In the genomic region with DNA sequence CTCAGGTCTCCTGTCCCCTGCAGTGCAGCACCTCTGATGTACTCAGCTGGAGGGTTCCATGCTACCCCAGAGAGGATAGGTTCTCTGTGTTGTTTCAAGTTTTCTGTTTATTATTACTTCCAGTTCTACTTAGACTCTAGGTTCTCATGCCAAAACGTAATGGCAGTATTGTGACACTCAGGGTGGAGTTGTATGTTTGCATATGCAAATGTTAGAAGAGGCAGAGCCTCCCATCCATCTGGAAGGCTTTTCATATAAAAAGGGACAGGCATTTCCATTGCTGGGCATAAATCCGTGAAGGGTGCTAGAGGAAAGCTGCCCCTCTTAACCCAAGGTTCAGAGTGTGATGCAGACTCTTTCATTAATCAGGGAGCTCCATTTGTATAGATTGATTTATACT, we compare ENCODE assay signal across 27 mouse cellular contexts.
A peak's percentile ranks its signal among the peaks of the same experiment; 100 is the strongest.
DNase-seq lines count a peak whose midpoint lies in the region; ATAC-seq lines count a peak whose summit lies in the region.
"Had no signal": no experiment of that assay in that cellular context is flagged by ENCODE, and none has a peak within 500 bp of the region (broad histone marks: within the 10 kb centered on the region; RNA-seq: fewer than 3 reads in every experiment).

No protein-coding gene starts in this region.

- H3K4me2 ChIP-seq in forebrain, embryonic 15.5 days (replicated peaks) = no peak overlapping the region
- no peak overlapping the region for H3K4me2 ChIP-seq in midbrain, embryonic 11.5 days
- H3K4me2 ChIP-seq: heart, embryonic 12.5 days; heart, embryonic 15.5 days; hindbrain, embryonic 13.5 days; intestine, embryonic 15.5 days had no signal

- ATAC-seq in frontal cortex, adult (ENCODE audit: low TSS enrichment) = peak; percentile 51
- peak; percentile 57; the same call in 1 of the 2 replicates for ATAC-seq in forebrain, embryonic 15.5 days (replicated peaks)
- no peak for ATAC-seq in midbrain, embryonic 11.5 days (ENCODE audit: low FRiP score)
- ATAC-seq: CD4-positive, CD25-positive, alpha-beta regulatory T cell, adult 4 months; hindbrain, embryonic 16.5 days; intestine, embryonic 15.5 days had no signal

- no peak overlapping the region for H3K4me3 ChIP-seq in forebrain, embryonic 15.5 days
- H3K4me3 ChIP-seq in midbrain, embryonic 11.5 days (ENCODE audit: low read depth, low read length) = no peak overlapping the region
- H3K4me3 ChIP-seq: gastrocnemius, adult 2 months; heart, embryonic 12.5 days; heart, embryonic 15.5 days; hindbrain, embryonic 10.5 days; hindbrain, embryonic 13.5 days; intestine, embryonic 15.5 days had no signal

- no peak for DNase-seq in frontal cortex, adult 2 months (ENCODE audit: extremely low spot score in 1 of 2, low spot score in 1 of 2)
- DNase-seq in R1 (ENCODE audit: low read depth, low spot score) (peak; percentile 11), ZHBTc4 (ENCODE audit: low read depth, low spot score) (peak; percentile 11), MN1 (ENCODE audit: low spot score) (no peak)
- no peak for DNase-seq in kidney, adult 11 months
- no peak for DNase-seq in midbrain, embryonic 11.5 days (ENCODE audit: low spot score, missing footprints)
- DNase-seq: adrenal gland, adult 2 months; adrenal gland, postnatal 14 days; cerebellum, adult 11-12 months; cerebellum, adult 8-10 months; cerebellum, postnatal 10 days; cerebellum, postnatal 36 days; gastrocnemius, adult 2 months; gastrocnemius, postnatal 14 days; heart, adult 18-20 months; heart, postnatal 10 days; heart, postnatal 36 days; kidney, adult 2 months had no signal

- no peaks in the 10 kb centered on the region for H3K9me3 ChIP-seq in forebrain, embryonic 15.5 days
- no peaks in the 10 kb centered on the region for H3K9me3 ChIP-seq in midbrain, embryonic 11.5 days (ENCODE audit: control insufficient read depth, low read length)
- H3K9me3 ChIP-seq: heart, embryonic 12.5 days; heart, embryonic 15.5 days; hindbrain, embryonic 10.5 days; hindbrain, embryonic 13.5 days; intestine, embryonic 15.5 days had no signal

- no peaks in the 10 kb centered on the region for H3K27me3 ChIP-seq in forebrain, embryonic 15.5 days
- H3K27me3 ChIP-seq in midbrain, embryonic 11.5 days (ENCODE audit: control insufficient read depth, insufficient read depth, low read length) = no peaks in the 10 kb centered on the region
- H3K27me3 ChIP-seq: heart, embryonic 12.5 days; heart, embryonic 15.5 days; hindbrain, embryonic 13.5 days; intestine, embryonic 15.5 days had no signal

- 24% methylated on average over 2 of the region's 2 CpGs for WGBS in forebrain, embryonic 15.5 days
- WGBS in midbrain, embryonic 11.5 days = 49% methylated on average over 2 of the region's 2 CpGs

- H3K27ac ChIP-seq in forebrain, embryonic 15.5 days (replicated peaks) = peak overlapping the region; percentile 78
- H3K27ac ChIP-seq in midbrain, embryonic 11.5 days (ENCODE audit: low read depth, low read length) = no peak overlapping the region
- H3K27ac ChIP-seq: gastrocnemius, adult 2 months; heart, embryonic 15.5 days; hindbrain, embryonic 10.5 days; hindbrain, embryonic 13.5 days; intestine, embryonic 15.5 days had no signal

- H3K9ac ChIP-seq in forebrain, embryonic 15.5 days (replicated peaks) = no peak overlapping the region
- H3K9ac ChIP-seq in midbrain, embryonic 11.5 days (ENCODE audit: low read length) = no peak overlapping the region
- H3K9ac ChIP-seq: heart, embryonic 12.5 days; heart, embryonic 15.5 days; hindbrain, embryonic 13.5 days; intestine, embryonic 15.5 days had no signal

- peaks cover 28% of the 10 kb centered on the region for H3K4me1 ChIP-seq in forebrain, embryonic 15.5 days
- H3K4me1 ChIP-seq in midbrain, embryonic 11.5 days (ENCODE audit: control insufficient read depth, insufficient read depth, low read length) = no peaks in the 10 kb centered on the region
- H3K4me1 ChIP-seq: hindbrain, embryonic 10.5 days; intestine, embryonic 15.5 days had no signal

- H3K36me3 ChIP-seq in forebrain, embryonic 15.5 days = no peaks in the 10 kb centered on the region
- no peaks in the 10 kb centered on the region for H3K36me3 ChIP-seq in midbrain, embryonic 11.5 days (ENCODE audit: control insufficient read depth, insufficient read depth, low read length)
- H3K36me3 ChIP-seq: heart, embryonic 12.5 days; heart, embryonic 15.5 days; hindbrain, embryonic 10.5 days; hindbrain, embryonic 13.5 days; intestine, embryonic 15.5 days had no signal

Comparison
In these comparisons a context has a peak if more than half of its experiments do, and no peak if none do; other contexts are left out.
1. DNase-seq: peak in R1 (single experiment) and ZHBTc4 (single experiment); none in frontal cortex, adult 2 months (0 of 2), kidney, adult 11 months (single experiment), MN1 (single experiment) and midbrain, embryonic 11.5 days (single experiment).